Mouse (Mus musculus) adrenal gland, postnatal 4 days (tissue): ENCODE data around the gene Vps33b. TPM values are rescaled to one million over a fixed set of nuclear protein-coding genes. Genes with fewer than 3 reads are reported as not detected.

Source experiments
- DNase-seq, 2 experiments: peaks; one replicate each; pipeline ENCODE4 v3.0.0; 2021 to 2022; ENCODE audit warnings: low spot score in 2 of 2, mixed read lengths in 2 of 2
- total RNA-seq, 2 experiments: library from RNA; stranded (reverse); gene quantifications; 2 replicates each; pipeline ENCODE4 v1.2.3; 2021

The Vps33b gene
- total RNA-seq, 2 experiments from 2014 or later: 20.1 to 22.9 TPM

GRCm38 (mm10) chr7:80264606-80265005, 4.8 kb upstream of the Vps33b start:
- DNase-seq: no peak

- no peak for DNase-seq
Measured at GRCm38 (mm10) chr7:80267764-80268163, 1.7 kb upstream of the Vps33b start.

GRCm38 (mm10) chr7:80269751-80270255, 354 bp downstream of the Vps33b start:
- peak in 1 of 2 experiments; percentile 22 for DNase-seq

- DNase-seq: no peak
Measured at GRCm38 (mm10) chr7:80273456-80273855, 4.0 kb downstream of the Vps33b start.

GRCm38 (mm10) chr7:80276374-80276773, 6.9 kb downstream of the Vps33b start:
- DNase-seq: no peak

GRCm38 (mm10) chr7:80280032-80280431, 10.6 kb downstream of the Vps33b start:
- DNase-seq: no peak

GRCm38 (mm10) chr7:80280998-80281397, 11.5 kb downstream of the Vps33b start:
- DNase-seq: no peak

GRCm38 (mm10) chr7:80281646-80282045, 12.2 kb downstream of the Vps33b start:
- no peak for DNase-seq

- DNase-seq: no peak
Measured at GRCm38 (mm10) chr7:80283226-80283918, 13.9 kb downstream of the Vps33b start.

- no peak for DNase-seq
Measured at GRCm38 (mm10) chr7:80284391-80284790, 14.9 kb downstream of the Vps33b start.

- no peak for DNase-seq
Measured at GRCm38 (mm10) chr7:80285725-80286124, 16.3 kb downstream of the Vps33b start.

GRCm38 (mm10) chr7:80287736-80288135, 18.3 kb downstream of the Vps33b start:
- DNase-seq: no peak

GRCm38 (mm10) chr7:80294062-80294763, 24.8 kb downstream of the Vps33b start, which contains the start of gene Prc1:
TSS of gene Prc1 (plus strand) at chr7:80294450.
- DNase-seq: peak; percentile 97 to 98

- no peak for DNase-seq
Measured at GRCm38 (mm10) chr7:80294764-80295648, 25.6 kb downstream of the Vps33b start.

GRCm38 (mm10) chr7:80296462-80296861, 27.0 kb downstream of the Vps33b start:
- DNase-seq: no peak

- DNase-seq: no peak
Measured at GRCm38 (mm10) chr7:80297041-80297440, 27.6 kb downstream of the Vps33b start.

- DNase-seq: no peak
Measured at GRCm38 (mm10) chr7:80298754-80299153, 29.3 kb downstream of the Vps33b start.

- no peak for DNase-seq
Measured at GRCm38 (mm10) chr7:80299568-80299967, 30.1 kb downstream of the Vps33b start.

GRCm38 (mm10) chr7:80301522-80301921, 32.1 kb downstream of the Vps33b start:
- DNase-seq: no peak

- no peak for DNase-seq
Measured at GRCm38 (mm10) chr7:80307766-80308165, 38.3 kb downstream of the Vps33b start.

- DNase-seq: no peak
Measured at GRCm38 (mm10) chr7:80310771-80311170, 41.3 kb downstream of the Vps33b start.
